Mouse (Mus musculus) B cell, adult 2 months (primary cell): ENCODE measurements at regions not wholly inside any gene's neighbourhood (a gene's known extent, or its start where the extent isn't known, plus 50 kb on each side); places are given as distances from the start of the nearest gene placed in this dataset.

Source experiments
- DNase-seq, 2 experiments: peaks; one replicate each; pipeline ENCODE4 v3.0.0; 2022

DNA sequence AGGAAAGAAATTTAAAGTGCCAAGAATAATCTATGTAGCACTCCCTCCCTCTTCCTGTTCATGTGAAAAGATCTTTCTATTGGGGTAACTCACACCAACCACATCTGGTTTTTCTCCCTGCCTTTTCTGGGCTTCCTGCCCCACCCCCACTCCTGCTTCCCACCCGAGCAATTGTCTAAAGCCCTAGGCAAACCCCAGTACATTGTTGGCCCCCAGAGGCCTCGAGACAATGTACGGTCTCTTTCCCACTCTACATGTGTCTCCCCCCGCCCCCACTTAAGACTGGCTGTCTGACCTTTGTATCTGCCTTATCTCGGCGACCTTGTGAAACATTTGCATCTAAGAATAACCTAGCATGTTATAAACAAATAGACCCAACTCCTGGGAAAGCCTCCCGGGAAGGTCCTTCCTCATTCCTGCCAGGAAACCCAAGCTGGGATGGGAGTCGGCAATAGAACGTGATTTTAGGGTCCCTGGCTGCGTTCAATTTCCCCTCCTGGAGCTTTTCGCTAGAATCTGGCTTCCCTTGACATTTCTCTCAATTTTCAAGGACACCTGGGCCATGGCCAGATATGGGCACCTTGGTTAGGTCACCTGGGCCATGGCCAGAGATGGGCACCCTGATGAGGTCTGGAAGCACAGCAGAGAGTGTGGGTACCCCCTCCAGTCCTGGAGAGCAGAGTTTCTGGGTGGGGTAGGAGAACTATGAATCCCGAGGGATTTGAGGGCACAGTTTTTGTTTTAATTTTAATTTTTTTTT, 97.9 kb upstream of the Map4k3 start:
- no peak for DNase-seq

DNA sequence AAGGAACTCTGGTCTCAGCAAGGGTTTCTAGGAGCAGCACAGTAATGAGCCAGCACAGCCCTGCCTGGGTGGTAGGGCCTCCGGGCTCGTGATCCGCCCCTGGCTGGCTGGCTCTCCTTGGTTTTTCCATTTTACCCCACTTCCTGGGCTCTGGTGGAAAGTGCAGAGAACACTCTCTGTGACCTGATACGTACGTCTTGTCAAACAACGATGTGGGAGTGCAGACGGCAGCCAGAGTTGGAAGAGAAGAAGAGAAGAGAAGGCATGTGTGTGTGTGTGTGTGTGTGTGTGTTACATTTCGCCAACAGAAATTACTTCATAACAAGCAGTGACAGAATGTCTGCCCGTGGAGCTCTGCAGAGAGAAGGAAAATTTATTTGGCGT, 97.2 kb upstream of the Map4k3 start:
- DNase-seq, result no peak

DNA sequence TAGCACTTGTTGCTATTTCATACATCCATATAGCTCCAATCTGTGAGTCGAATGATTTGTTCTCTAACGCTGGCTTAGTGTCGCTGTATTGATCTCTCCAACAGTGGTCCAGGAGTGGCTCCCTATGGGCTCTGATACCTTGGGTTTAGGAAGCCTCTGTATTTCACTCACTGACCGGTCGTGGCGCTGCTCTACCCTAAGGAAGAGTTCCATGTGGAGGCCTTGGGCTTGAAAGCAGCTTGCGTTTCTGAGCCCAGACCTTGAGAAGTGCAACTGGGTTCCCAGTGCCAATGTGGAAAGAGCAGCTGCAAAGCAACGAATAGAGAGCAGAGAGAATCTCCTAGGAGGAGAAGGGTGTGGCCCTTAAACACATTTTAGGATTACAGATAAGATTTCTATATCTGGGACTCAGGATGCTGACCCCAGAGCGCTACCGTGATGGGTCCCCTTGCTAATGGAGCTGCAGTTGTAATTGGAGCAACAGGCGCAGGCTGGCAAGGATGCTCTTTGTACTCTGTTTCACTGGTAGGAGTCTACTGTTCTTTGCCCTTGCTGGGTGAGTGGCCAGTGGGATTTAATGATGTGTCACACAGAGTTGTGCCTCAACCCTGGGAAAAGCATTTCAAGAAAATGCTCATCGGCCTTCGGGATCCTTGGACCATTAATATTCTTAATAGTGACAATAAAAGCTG, 96.7 kb upstream of the Map4k3 start:
- DNase-seq, result no peak

DNA sequence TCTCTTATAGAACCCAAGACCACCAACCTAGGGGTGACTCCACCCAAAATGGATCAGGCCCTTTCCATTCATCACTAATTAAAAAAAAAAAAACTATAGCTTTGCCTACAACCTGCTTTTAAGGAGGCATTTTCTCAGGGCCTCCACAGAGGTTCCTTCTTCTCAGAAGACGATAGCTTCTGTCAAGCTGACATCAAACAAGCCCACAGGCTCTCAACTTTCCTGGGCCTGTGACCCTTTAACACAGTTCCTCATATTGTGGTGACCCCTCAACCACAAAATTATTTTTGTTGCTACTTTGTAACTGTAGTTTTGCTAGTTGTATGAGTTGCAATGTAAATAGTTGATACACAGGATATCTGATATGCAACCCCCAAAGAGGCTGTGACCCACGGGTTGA, 96.0 kb upstream of the Map4k3 start:
- DNase-seq, result no peak

DNA sequence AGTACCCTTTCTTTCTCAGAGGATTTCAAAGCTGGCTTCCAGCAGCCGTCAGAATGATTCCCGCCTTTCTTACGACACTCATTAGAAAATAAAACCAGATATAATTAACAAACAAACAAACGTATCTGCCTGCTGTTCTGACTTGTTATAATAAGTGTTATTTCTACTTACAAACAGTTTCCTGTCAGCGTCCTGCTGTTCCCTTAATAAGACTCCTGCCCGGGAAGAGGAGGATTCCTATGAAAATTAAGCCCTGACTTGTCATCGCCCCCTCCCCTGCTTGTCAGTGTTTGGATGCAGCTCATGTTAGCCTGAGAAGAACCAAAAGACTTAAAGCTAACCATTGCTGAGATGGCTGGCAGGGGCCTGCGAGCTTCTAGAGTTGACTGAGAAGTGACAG, 92.6 kb upstream of the Map4k3 start:
- no peak for DNase-seq

DNA sequence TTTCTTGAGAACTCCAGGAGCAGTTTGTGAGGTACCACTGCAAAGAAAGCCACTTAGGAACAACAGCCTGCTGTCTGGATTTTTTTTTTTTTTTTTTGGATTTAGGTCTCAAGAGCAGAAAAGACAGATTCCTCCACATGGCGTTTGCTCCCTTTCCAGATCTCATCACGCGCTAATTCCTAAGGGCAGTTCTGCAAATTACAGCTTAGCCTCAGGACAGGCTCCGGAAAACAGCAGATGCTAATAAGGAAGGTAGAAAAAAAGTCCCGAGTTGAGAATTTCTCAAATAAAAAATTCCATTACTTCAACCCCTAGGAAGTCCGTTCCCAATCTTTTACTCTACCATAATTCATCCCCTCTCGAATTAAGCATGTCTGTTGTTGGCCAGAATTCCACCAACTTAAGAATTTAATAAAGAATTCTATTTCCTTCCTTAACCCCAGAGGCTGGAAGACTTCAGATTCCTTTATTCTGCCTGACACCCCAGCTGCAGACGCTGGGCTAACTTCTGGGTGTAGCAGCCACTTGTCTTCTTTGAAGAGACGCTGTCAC, 90.3 kb upstream of the Map4k3 start:
- no peak for DNase-seq

DNA sequence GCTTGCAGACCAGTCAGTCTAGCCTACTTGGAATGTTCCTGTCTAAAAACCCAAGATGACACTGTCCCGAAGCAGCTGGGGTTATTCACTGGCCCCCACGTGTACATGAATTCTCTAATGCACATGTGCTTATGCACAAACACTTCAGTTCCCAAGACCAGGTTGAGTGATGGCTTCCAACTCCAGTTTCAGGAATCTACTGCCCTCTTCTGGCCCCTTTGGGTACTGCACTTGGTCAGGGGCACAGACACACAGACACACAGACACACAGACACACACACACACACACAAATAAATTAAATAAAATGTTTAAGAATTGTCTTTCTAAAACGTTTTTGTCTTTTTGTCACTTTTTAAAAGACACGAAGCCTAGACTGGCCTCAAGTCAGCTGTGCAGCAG, 87.5 kb upstream of the Map4k3 start:
- peak; percentile 68 to 70 for DNase-seq

DNA sequence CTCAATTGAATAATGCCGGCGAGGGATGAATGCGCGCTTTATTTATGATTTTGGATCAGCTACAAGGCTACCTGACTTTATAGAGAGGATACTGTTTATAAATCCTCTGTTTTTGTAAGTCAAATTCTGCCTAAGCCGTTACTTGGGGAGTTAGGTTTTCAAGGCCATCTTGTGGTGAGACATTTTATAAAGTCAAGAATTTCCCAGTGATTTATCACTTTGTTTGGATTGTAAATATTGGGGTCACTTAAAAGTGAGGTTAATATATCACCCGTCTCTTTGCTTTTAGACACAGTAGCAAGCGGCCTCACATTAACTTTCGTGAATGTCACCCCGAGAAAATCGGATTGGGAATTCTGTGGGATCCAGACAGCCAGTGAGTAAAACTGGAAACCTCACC, 84.9 kb upstream of the Map4k3 start:
- DNase-seq, result no peak

DNA sequence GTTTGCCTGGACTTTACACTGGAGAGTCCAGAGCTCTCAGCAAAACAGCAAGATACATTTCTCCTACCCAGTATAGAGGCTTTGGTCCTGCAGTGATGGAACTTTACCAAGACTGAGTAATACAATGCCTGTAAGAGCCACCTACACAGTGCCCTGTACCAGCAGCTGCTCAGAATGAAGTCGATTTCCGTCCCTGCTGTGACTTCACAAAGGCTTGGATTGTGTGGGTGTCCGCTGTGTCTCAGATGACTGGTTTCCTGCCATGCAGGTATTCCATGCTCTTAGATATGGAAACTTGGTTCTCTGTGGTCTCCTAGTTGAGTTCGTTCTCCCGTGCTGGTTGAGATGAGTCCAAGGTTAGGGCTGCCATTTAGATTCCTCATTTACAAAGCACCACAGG, 81.0 kb upstream of the Map4k3 start:
- no peak for DNase-seq

DNA sequence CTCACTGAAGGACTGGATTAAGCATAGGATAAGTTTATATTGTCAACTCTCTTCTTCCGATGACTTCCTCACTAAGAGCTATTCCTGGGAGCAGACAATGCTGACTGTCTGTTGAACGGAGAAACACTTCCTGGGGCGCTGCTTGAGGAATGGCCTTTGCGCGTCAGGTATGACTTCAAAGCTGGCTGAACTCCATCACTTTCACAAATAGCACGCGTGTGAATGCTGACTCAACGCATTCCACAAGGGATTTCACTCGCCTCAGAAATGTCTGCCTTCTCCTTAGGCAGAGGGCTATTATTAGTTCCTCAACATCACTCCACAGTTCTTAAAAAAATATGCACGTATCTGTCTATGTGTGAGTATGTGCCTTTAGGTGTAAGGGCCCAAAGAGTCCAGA, 79.8 kb upstream of the Map4k3 start:
- DNase-seq, result no peak

DNA sequence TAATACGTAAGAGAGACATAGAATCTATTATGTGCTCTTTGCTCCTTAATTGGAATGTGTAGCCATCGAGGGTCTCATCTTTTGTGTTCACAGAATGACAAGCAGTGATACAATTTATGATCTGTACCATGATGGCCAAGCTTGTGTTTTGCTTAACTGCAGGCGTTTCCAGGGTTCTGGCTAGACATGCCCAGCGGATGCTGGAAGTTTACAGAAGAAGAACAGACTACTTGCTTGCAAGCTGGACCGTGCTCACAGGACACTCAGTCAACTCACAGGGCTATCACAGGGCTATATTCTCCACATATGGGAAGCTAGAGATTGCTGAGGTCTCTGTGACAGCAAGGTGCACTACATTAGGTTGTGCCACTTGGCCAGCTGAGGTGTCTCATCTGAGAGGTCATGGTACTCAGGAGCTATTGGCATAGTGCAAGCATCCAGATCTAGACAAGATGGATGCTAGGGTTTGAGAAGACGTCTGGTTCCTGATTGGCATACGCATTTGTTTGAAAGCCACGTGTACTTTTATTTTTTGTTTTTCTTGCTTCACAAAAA, 75.2 kb upstream of the Map4k3 start:
- DNase-seq, result no peak

DNA sequence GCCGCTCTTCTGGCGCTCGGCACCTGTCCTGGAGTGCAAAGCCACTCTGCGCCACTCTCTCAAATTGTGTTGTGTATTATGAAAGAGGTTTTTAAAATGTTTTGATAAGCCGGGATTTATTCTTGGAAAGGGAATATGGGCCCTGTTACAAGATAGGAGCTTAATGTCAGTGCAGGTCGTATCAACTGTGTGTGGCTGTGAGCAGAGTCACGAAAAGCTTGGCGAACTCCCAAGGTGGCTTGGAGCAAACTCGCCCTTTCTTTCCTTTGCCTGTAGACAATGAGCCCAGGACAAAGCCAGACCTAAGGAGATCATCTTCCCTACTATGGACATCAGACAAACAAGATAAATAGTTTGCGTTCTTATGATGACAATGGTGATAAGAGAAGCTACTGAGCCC, 74.3 kb upstream of the Map4k3 start:
- DNase-seq, result no peak

DNA sequence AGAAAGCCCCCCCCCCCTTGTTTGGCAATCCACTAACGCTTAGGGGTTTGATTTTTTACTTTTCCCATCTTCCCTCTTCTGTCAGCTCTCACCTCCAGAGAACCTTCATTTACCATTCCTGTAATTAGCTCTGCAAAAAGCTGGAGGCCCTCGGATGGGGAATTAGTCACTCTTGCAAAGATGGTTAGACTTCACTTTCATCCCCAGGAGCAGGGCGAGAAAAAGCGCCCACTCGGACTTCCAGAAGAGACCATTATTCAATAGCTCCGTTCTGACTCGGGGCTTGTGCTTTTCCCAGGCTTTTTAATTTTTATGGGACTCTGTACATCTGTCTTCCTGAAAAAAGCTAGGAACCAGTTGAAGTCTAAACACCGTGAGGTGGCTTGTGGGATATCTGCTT, 73.7 kb upstream of the Map4k3 start:
- no peak for DNase-seq

DNA sequence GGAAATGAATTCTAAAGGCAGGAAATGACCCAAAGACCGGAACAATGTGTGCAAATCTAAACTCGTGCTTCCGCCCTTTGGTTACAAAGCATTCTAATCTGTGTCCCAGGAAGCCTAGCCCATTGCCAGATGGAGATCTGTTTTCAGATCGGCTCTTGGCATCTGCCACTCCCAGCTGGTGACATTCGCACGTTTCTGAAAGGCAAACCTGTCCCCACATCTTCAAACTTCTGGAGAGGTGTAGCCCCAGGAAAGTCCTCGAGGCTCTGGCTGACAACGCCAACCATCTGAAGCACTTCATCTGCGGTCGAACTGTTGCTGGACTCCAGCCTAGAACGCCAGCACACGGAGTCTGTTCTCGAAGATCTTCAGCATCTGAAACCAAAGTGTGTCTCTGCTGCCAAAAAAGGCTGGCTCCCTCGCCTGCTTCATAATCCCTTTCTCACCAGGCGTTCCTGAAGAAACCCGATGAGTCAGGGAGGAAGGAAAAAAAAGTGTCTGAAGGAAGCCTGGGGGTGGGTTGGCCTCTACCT, 73.2 kb upstream of the Map4k3 start:
- DNase-seq, result peak; percentile 12 to 21

DNA sequence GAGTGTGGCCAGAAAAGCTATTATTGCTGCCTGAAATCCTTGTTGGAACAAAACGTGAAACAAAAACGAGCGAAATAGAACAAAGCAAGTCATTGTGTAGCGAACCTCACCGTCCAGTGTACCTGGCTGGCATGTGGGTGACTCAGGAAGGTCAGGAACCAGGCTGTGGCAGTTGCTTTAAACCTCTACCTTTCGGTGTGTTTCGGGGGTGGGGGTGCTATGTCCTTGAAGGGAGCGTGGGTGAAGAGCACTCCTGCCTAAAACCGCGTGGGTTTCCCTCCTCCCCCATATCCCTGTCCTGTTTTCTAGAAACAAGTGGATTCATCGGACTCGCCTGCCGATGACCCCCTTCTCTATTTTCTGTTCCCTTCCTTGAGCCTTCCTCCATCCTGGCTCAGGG, 72.6 kb upstream of the Map4k3 start:
- DNase-seq, result peak in 1 of 2 experiments; percentile 3

DNA sequence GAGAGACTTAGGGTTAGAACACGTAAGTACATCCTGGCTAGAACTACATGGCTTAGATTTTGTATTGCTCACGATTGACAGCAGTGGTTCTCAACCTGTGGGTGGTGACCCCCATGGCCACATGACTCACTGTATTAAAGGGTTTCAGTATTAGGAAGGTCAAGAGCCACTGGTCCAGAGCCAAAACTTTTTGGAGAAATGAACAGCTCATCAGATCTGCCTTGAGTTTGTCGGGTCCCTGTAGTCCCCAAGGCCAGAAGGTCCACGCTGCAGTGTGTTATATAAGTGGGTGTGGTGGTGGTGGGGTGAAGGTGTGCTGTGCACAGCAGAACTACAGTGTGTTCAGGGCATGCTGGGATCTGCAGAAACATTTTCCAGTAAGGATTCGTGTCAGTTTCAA, 72.2 kb upstream of the Map4k3 start:
- no peak for DNase-seq

DNA sequence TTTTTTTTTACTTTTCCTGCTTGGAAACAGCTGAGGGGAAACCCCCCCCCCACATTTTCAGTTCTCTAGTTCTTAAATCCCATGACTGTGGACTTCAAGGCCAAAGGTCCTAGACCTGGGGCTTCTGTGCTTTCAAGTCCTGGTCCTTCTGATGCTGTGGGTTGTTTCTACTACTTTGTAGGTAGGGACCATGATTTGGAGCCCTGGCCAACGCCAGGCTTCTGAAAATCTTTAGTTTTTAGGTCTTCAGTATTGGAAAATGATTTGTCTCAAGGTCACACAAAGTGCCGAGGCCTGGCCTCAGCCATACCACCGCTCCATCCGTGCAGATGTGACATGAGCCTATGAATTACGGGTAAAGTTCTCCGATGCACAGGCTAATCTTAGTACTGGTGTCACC, 70.8 kb upstream of the Map4k3 start:
- DNase-seq, result no peak

DNA sequence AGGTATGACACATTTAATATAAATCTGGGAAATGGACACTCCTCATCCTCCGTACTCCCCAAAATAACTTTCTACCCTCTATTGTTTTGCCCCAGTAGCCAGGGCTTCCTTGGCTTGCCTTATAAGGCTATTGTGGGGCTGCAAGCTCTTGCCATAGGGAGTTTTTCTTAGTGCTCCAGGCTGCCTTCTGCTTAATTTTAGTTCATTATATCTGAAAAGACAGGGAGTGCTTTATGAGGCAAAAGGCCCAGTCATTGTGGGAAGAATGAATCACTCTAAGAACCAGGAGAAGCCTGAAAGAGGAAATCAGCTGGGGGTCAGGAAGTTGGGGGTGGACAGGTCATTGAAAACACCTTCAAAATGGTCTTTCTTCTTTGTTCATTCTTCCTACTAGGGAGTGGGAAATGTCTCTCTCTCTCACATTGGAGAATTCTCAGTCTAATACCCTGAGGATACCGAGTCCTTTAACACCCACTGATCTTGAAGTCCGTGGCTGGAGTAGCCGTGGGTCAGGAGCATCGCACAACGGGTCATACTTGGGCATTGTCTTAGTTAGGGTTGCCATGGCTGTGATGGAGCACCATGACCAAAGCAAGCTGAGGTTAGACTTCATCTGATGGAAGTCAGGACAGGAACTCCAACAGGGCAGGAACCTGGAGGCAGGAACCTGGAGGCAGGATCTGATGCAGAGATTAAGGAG, 70.1 kb upstream of the Map4k3 start:
- no peak for DNase-seq

DNA sequence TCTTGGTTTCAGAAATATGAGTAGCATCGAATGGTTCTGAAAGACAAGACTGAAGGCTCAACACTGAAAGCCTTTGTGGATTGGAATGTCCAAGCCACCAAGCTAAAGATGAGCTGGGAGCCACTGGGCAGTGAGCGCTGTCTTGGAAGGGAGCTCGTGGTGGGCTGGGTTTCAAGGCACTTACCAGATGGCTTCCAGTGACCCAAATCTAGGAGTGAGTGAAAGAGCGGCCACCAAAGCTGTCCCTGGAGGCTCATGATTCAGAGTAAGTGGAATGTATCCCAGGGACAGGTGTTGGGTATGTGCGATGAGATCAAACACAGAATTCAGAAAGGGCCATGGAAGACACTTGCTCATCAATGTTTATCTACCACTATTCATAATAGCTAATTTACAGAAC, 68.5 kb upstream of the Map4k3 start:
- DNase-seq, result no peak

DNA sequence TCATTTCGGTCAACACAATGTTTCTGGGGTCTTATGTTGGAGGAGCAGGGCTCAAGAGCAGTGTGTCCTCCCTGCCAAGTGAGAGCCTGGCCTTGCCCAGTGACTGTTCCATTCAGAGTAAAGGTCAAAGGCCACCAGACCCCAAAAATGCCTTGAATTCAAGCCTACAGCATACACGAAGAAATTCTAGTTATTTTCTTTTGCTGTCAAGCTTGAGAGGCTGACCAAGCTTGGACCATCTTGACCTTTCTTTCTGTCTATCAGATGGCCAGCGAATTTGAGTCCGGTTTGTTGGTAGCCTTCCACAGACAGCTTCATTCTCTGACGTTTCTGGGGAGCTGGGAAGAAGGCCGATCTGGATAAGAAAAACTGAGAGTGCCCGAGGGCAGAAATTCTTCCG, 68.1 kb upstream of the Map4k3 start:
- DNase-seq, result no peak

DNA sequence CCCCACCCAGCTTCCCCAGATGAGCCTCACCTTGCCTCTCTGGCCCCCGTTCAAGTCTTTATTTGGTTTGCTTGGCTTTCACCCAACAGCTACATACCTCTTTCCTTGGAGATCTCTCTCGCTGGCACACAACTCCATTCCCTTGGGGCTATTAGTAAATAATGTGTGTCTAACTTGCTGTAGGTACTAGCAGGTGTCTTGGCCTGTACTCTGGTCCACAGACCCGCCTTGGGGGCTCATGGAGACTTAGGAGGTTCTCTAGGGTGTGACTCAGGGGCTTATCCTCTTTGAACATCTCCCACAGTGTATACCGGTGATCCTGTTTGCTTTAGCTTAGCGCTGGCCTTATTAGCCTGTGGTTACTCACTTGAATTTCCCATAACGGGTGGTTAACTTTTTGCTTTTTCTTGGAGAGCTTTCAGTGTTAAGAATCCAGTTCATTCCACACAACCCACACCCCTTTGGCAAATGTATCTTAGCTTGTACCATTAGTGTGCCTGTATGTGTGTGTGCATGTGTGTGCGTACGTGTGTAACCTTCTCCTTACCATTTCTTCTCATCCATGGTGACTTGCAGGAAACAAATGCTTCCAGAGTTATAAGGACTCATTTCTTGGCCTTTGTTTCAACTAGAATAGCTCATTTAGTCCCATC, 67.3 kb upstream of the Map4k3 start:
- no peak for DNase-seq

DNA sequence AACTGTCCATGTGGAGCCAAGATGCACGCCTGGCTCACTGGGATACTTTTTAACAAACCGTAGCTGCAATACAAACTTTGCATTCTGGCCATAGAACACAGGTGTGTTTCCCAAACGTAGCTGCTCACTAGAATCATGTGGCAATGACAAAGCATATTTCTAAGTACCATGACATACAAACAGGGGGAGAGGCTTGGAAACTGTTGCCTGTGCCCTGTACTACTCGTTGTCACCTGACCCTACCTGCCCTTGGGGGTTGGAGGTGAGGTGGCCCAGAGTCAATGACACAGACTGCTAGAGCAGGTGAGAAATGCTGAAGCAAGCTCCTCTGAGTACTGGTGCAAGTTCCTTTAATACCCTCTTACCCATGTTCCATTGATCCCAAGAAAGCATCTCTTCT, 64.3 kb upstream of the Map4k3 start:
- DNase-seq, result no peak

DNA sequence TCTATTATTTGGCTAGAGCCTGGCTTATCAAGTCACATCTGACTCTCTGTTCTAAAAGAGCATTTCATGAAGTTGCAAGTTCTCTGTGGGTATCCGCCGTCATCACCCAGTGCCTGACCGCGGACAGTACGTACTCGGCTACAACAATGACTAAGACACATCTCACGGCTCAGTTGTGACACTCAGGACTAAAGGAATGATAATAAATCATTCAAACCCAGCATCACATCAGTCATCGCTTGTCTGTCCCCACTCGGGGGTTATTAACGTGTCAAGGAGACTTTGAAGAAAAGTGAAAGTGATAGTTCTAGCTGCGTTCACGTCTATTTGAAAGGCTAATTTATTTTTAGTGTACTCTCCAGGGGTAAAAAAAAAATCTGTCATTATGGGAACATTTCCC, 61.4 kb upstream of the Map4k3 start:
- no peak for DNase-seq
